Mouse (Mus musculus) C2C12 (cell line): Measurements from ENCODE around the gene Arrb2. TPM values are rescaled to one million over a fixed set of nuclear protein-coding genes. Genes with fewer than 3 reads are reported as not detected.

ENCODE experiments used
- H3K27me3 ChIP-seq: one replicate; pipeline ENCODE4 v1.6.1; 2011; ENCODE audit not compliant: control insufficient read depth, insufficient read depth, insufficient read length
- H3K36me3 ChIP-seq: one replicate; pipeline ENCODE4 v1.6.1; 2011; ENCODE audit not compliant: control insufficient read depth, insufficient read depth
- H3K4me3 ChIP-seq: one replicate; pipeline ENCODE4 v1.5.1; 2011; ENCODE audit warnings: mild to moderate bottlenecking, control low read depth; ENCODE audit not compliant: poor library complexity, insufficient read depth, severe bottlenecking
- H3K79me2 ChIP-seq: one replicate; pipeline ENCODE4 v1.6.1; 2011; ENCODE audit not compliant: control insufficient read depth, insufficient read depth
- H3K79me3 ChIP-seq: one replicate; pipeline ENCODE4 v1.6.1; 2011; ENCODE audit warnings: low read depth, control low read depth
- H3ac ChIP-seq: one replicate; pipeline ENCODE3; 2011; ENCODE audit warnings: low read depth; ENCODE audit not compliant: control insufficient read depth, insufficient read length
- CEBPB ChIP-seq: IDR thresholded peaks from one replicate; pipeline ENCODE4 v1.6.1; 2011; ENCODE audit warnings: low read depth, mild to moderate bottlenecking, control low read depth, moderate library complexity
- CTCF ChIP-seq: IDR thresholded peaks from one replicate; pipeline ENCODE4 v1.5.1; 2011; ENCODE audit not compliant: control insufficient read depth, insufficient read depth, insufficient read length
- FOSL1 ChIP-seq: IDR thresholded peaks from one replicate; pipeline ENCODE4 v1.8.0; 2011; ENCODE audit warnings: mild to moderate bottlenecking, low read length; ENCODE audit not compliant: poor library complexity, insufficient read depth, severe bottlenecking
- MAX ChIP-seq: IDR thresholded peaks from one replicate; pipeline ENCODE4 v1.6.1; 2011; ENCODE audit warnings: mild to moderate bottlenecking, control low read depth
- MYOD1 ChIP-seq: IDR thresholded peaks from one replicate; pipeline ENCODE4 v1.6.1; 2011; ENCODE audit warnings: low read depth; ENCODE audit not compliant: control insufficient read depth, insufficient read length
- MYOG ChIP-seq: IDR thresholded peaks from one replicate; pipeline ENCODE4 v1.6.1; 2011; ENCODE audit not compliant: control insufficient read depth, insufficient read length; ENCODE audit errors: extremely low read depth
- USF1 ChIP-seq: IDR thresholded peaks from one replicate; pipeline ENCODE4 v1.6.1; 2011; ENCODE audit warnings: low read depth, mild to moderate bottlenecking, control low read depth, moderate library complexity
- polyA plus RNA-seq: library from polyadenylated mRNA; unstranded; fragments of >200 nt; fragmentation: generic; extraction: Trizol; gene quantifications from one replicate; pipeline ENCODE4 v1.2.1, GENCODE M21; 2012; ENCODE audit warnings: missing spikeins

The Arrb2 gene
- polyA plus RNA-seq, 1 experiment: 27.6 TPM

DNA sequence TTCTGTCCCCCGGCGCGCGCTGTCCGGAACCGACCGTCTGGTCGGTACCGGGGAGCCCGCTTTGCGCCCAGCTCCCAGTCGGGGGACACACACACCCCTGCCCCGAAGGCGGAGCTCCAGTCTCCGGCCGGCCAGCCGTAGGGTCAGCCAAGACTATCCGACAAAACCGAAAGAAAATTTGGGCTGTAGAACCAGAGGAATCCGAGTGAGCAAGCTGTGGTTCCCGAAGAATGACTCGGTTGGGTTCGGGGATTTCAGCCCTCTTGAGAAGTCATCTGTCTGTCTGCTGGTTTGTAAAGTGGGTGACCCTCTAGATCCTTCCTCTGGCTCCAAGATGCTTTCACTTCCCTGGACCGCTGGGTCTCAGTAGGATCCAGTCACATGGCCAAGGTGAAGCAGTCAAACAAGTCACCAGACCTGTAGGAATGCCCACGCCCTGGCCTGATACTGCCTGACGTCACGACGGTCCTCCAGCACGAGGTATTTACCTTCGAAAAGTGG is 27.2 kb downstream of the Arrb2 start, which contains the start of gene Cxcl16:
TSS of gene Cxcl16 (minus strand) at position 384 of the 501 bp plus-strand sequence.
- Histone ChIP-seq H3K4me3 (no peak within 1 kb of the TSS), H3K36me3 (peaks cover 4% of the 10 kb centered on the region), H3ac (no peak within 1 kb of the TSS), H3K79me2 (no peaks in the 10 kb centered on the region), H3K27me3 (no peaks in the 10 kb centered on the region), H3K79me3 (no peaks in the 10 kb centered on the region)
- TF ChIP-seq USF1: no peak
- TF ChIP-seq FOSL1: no peak
- no peak for TF ChIP-seq CEBPB
- TF ChIP-seq CTCF: no peak
- no peak for TF ChIP-seq MAX
- TF ChIP-seq MYOG: no peak

DNA sequence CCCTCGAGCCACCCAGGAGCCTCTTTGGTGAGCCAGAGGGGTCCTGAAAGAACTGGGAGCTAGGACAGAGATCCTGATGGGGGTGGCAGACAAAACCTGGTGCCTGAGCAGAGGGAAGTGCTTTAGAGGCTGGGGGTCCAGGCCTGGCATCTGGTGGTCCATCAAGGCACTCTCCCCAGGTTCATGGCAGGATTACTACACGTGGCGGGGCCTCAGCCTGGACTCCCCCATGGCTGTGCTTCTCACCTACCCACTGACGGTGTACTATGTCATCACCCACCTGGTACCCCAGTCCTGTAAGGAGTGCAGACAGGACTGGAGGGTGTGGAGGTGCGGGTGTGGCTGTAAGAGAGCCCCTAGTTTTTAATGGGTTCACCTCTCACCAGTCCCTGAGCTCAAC is 31.5 kb downstream of the Arrb2 start:
- Histone ChIP-seq H3ac (no peak overlapping the region), H3K79me2 (no peaks in the 10 kb centered on the region), H3K79me3 (no peaks in the 10 kb centered on the region), H3K4me3 (no peak overlapping the region), H3K27me3 (no peaks in the 10 kb centered on the region), H3K36me3 (no peaks in the 10 kb centered on the region)
- no peak for TF ChIP-seq FOSL1
- TF ChIP-seq CEBPB: no peak
- TF ChIP-seq USF1: no peak
- no peak for TF ChIP-seq MYOD1
- TF ChIP-seq CTCF: no peak
- TF ChIP-seq MAX: no peak
- TF ChIP-seq MYOG: no peak

DNA sequence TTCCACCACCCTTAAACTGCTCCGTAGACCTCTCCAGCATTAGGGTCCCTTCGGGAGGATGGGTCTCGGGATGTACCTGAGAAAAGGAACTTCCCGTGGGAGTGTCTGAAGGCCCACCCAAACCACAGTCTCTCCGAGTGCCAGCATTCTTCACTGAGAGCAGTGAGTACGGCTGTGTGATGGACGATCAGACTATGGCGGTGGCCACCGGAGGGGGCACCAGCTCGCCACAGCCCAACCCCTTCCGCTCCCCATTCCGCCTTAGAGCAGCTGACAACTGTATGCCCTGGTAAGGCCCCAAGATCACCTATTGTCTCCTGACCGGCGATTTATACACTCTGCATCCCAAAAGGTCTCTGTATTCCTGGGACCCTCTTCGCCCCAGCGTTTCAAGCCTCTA is 32.8 kb downstream of the Arrb2 start:
- TF ChIP-seq USF1 (no peak), CEBPB (no peak), FOSL1 (no peak), CTCF (no peak), MYOD1 (no peak), MAX (no peak), MYOG (no peak)
- H3K27me3 ChIP-seq: no peaks in the 10 kb centered on the region
- no peaks in the 10 kb centered on the region for H3K79me2 ChIP-seq
- no peak overlapping the region for H3ac ChIP-seq
- no peak overlapping the region for H3K4me3 ChIP-seq
- H3K36me3 ChIP-seq: no peaks in the 10 kb centered on the region
- no peaks in the 10 kb centered on the region for H3K79me3 ChIP-seq

DNA sequence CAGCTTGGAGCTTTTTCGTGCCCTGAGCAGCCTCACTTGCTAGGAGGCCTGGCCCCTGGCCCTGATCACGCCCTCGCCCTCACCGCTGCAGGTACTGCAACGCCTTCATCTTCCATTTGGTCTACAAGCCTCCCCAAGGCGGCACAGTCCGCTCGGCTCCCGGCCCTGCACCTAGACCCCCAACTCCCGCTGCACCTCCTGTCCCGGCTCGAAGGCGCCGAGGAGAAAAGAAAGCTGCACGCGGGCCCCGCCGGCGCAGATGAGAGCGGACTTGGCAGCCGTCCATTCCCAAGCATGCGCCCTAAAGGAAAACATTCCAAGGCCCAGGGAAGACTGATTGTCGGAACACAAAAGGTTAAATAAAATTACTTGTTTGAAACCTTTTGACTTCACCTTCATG is 33.4 kb downstream of the Arrb2 start:
- Histone ChIP-seq H3ac (no peak overlapping the region), H3K79me3 (no peaks in the 10 kb centered on the region), H3K36me3 (no peaks in the 10 kb centered on the region), H3K4me3 (no peak overlapping the region), H3K27me3 (no peaks in the 10 kb centered on the region), H3K79me2 (no peaks in the 10 kb centered on the region)
- TF ChIP-seq MAX: no peak
- TF ChIP-seq MYOG: no peak
- TF ChIP-seq CEBPB: no peak
- TF ChIP-seq USF1: no peak
- TF ChIP-seq CTCF: no peak
- TF ChIP-seq FOSL1: no peak
- no peak for TF ChIP-seq MYOD1

DNA sequence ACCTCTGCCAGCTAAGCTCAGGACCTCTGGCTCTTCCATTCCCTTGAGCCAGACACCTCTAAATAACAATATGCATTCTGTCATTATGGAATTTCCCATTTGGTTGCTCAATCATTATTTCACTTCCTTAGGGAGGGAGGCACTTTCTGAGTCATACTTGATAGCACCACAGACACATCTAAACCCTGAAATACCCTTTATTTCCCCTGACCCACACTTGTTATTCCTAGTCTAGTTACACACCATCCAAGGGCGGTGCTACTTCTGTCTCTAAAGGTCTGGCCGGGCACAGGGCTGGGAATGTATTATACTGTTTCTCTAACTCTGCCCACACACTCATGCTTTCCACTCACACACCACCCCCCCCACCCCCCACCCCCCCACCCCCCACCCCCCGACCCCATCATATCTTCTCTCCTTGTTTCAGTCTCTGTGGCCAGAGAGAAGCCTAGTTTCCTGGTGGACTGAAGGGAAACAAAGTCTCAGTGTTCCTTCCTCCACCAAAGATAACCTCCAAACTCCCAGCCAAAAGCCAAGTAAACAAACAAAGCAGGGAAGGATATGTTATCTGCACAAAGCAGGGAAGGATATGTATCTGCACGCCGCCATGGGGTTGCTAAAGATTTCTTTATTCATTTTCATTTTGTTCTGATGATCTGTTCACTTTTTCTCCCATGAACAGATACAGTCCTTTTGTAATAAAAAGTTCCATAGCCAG is 35.6 kb downstream of the Arrb2 start:
- H3K36me3 ChIP-seq: no peaks in the 10 kb centered on the region
- H3K79me2 ChIP-seq: no peaks in the 10 kb centered on the region
- TF ChIP-seq MYOG (no peak), CEBPB (peak; percentile 96), FOSL1 (no peak), CTCF (no peak)
- no peak overlapping the region for H3K4me3 ChIP-seq
- no peak overlapping the region for H3ac ChIP-seq
- H3K79me3 ChIP-seq: no peaks in the 10 kb centered on the region
- H3K27me3 ChIP-seq: no peaks in the 10 kb centered on the region
